ENCODE assay signal across 28 mouse cellular contexts in the genomic region with DNA sequence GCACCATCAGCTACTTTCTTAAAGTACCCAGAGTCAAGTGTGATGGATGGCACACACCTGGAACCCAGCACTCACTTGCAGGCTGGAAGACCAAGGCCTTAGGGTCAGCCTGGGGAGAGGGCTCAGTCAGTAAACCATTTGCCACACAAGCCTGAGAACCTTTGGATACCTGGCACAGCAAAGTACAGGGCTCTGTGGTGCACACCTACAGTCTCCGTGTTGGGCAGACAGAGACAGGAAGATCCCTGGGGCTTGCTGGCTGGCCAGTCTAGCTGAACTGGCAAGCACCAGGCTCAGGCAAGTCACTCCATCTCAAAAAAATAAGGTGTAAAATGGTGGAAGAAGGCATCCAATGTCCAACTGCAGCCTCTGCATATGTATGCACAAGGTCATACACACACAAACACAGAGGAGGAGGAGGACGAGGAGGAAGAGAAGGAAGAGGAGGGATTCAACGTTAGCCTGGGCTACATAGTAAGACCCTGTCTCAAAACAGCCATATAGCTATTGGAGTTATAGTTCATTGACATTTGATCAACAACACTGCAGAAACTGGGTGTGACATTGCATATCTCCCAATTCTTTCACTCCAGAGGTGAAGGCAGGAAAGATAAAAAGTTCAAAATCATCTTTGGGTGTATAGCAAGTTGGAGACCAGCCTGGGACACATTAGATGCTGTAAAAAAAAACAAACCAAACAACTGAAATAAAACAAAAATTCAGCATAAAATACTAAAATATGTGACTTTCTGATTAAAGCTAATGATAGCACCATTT.
A peak's percentile ranks its signal among the peaks of the same experiment; 100 is the strongest.
DNase-seq lines count a peak whose midpoint lies in the region; ATAC-seq and TF ChIP-seq lines count a peak whose summit lies in the region.
"Had no signal": no experiment of that assay in that cellular context is flagged by ENCODE, and none has a peak within 500 bp of the region (broad histone marks: within the 10 kb centered on the region; RNA-seq: fewer than 3 reads in every experiment).

No protein-coding gene starts in this region.

- DNase-seq in layer of hippocampus, adult 2 months (ENCODE audit: low spot score in 2 of 2): no peak
- DNase-seq in layer of hippocampus, postnatal 10 days (ENCODE audit: low spot score in 2 of 2): no peak
- DNase-seq in liver, embryonic 14.5 days (ENCODE audit: low read depth in 3 of 3, low spot score in 3 of 3): peak; percentile 47 to 65 (median 55)
- DNase-seq in spleen, postnatal 14 days (ENCODE audit: low spot score in 2 of 2): no peak
- no peak for DNase-seq in cerebellum, adult 11-12 months
- DNase-seq: adrenal gland, postnatal 14 days; cerebellum, adult 2 months; cerebellum, postnatal 25 days; gastrocnemius, postnatal 10 days; heart, postnatal 14 days; kidney, adult 18-20 months; kidney, postnatal 14 days; lung, adult 2 months; lung, postnatal 14 days; right cerebral cortex, postnatal 25 days; thymus, adult 18-20 months; thymus, postnatal 25 days had no signal

- H3K4me1 ChIP-seq in erythroblast, embryonic 14.5 days (ENCODE audit: control insufficient read depth): peaks cover 55% of the 10 kb centered on the region
- peaks cover 26 to 36% of the 10 kb centered on the region in 2 experiments for H3K4me1 ChIP-seq in liver, embryonic 14.5 days (replicated peaks; ENCODE audit: control insufficient read depth in 2 of 2, insufficient read depth in 2 of 2, low read length in 1 of 2)
- H3K4me1 ChIP-seq: embryonic facial prominence, embryonic 10.5 days; forebrain, embryonic 10.5 days; midbrain, embryonic 12.5 days had no signal

- TF ChIP-seq EP300 in liver, embryonic 14.5 days (IDR thresholded peaks at IDR 0.05; ENCODE audit: low read depth): peak; percentile 86

- no peak overlapping the region for H3K4me3 ChIP-seq in layer of hippocampus, adult 2 months
- H3K4me3 ChIP-seq in erythroblast, embryonic 14.5 days (replicated peaks): peak overlapping the region; percentile 33
- no peak overlapping the region for H3K4me3 ChIP-seq in liver, embryonic 14.5 days (ENCODE audit: insufficient read depth in 1 of 2, low read depth in 2 of 2, low read length in 2 of 2)
- H3K4me3 ChIP-seq: embryonic facial prominence, embryonic 10.5 days; embryonic facial prominence, embryonic 15.5 days; forebrain, embryonic 10.5 days; left cerebral cortex, adult 2 months; limb, embryonic 13.5 days; midbrain, embryonic 12.5 days had no signal

- H3K36me3 ChIP-seq in erythroblast, embryonic 14.5 days (ENCODE audit: control insufficient read depth): peaks cover 72% of the 10 kb centered on the region
- peaks cover 27% of the 10 kb centered on the region for H3K36me3 ChIP-seq in liver, embryonic 14.5 days (replicated peaks; ENCODE audit: control insufficient read depth, insufficient read depth, low read depth)

- H3K27ac ChIP-seq in layer of hippocampus, adult 2 months: peak overlapping the region; percentile 62; the same call in 1 of the 2 replicates
- H3K27ac ChIP-seq in liver, embryonic 14.5 days: peak overlapping the region; percentile 93
- H3K27ac ChIP-seq: embryonic facial prominence, embryonic 10.5 days; embryonic facial prominence, embryonic 15.5 days; forebrain, embryonic 10.5 days; left cerebral cortex, adult 2 months; limb, embryonic 13.5 days; midbrain, embryonic 12.5 days had no signal

- peak overlapping the region; percentile 60 for H3K4me2 ChIP-seq in liver, embryonic 14.5 days (ENCODE audit: low read depth)
- H3K4me2 ChIP-seq: embryonic facial prominence, embryonic 15.5 days; limb, embryonic 13.5 days; midbrain, embryonic 12.5 days had no signal

- peak; percentile 79 for ATAC-seq in liver, embryonic 14.5 days (ENCODE audit: insufficient read depth)
- ATAC-seq in megakaryocyte-erythroid progenitor cell, adult 5-6 weeks (replicated peaks; ENCODE audit: low FRiP score, low TSS enrichment, poor library complexity, severe bottlenecking): peak; percentile 36; the same call in 1 of the 2 replicates
- ATAC-seq: CD4-positive, CD25-positive, alpha-beta regulatory T cell, adult 4 months; forebrain, embryonic 16.5 days; hindbrain, embryonic 16.5 days had no signal

- H3K27me3 ChIP-seq in erythroblast, embryonic 14.5 days (ENCODE audit: control insufficient read depth): no peaks in the 10 kb centered on the region
- H3K27me3 ChIP-seq in liver, embryonic 14.5 days (ENCODE audit: control insufficient read depth, insufficient read depth, low read length): no peaks in the 10 kb centered on the region
- H3K27me3 ChIP-seq: embryonic facial prominence, embryonic 15.5 days; limb, embryonic 13.5 days; midbrain, embryonic 12.5 days had no signal

- TF ChIP-seq CTCF in layer of hippocampus, adult 2 months (conservative IDR thresholded peaks at IDR 0.05): no peak
- no peak for TF ChIP-seq CTCF in liver, embryonic 14.5 days (IDR thresholded peaks at IDR 0.05; ENCODE audit: low read depth)

- 59% methylated on average over 3 of the region's 3 CpGs for WGBS in liver, embryonic 14.5 days (ENCODE audit: insufficient replicate concordance)

- H3K9ac ChIP-seq in liver, embryonic 14.5 days (replicated peaks): peak overlapping the region; percentile 51
- H3K9ac ChIP-seq: embryonic facial prominence, embryonic 15.5 days; limb, embryonic 13.5 days; midbrain, embryonic 12.5 days had no signal

- H3K9me3 ChIP-seq in erythroblast, embryonic 14.5 days (ENCODE audit: control insufficient read depth, low read length): no peaks in the 10 kb centered on the region
- no peaks in the 10 kb centered on the region for H3K9me3 ChIP-seq in liver, embryonic 14.5 days (ENCODE audit: control insufficient read depth, low read length)
- H3K9me3 ChIP-seq: embryonic facial prominence, embryonic 10.5 days; embryonic facial prominence, embryonic 15.5 days; forebrain, embryonic 10.5 days; limb, embryonic 13.5 days; midbrain, embryonic 12.5 days had no signal

Comparison
In these comparisons a context has a peak if more than half of its experiments do, and no peak if none do; other contexts are left out.
1. DNase-seq: peak in liver, embryonic 14.5 days (3 of 3); none in layer of hippocampus, adult 2 months (0 of 2), layer of hippocampus, postnatal 10 days (0 of 2), spleen, postnatal 14 days (0 of 2) and cerebellum, adult 11-12 months (single experiment).